Mouse (Mus musculus): ENCODE measurements around the gene Rpgrip1. TPM values are rescaled to one million over a fixed set of nuclear protein-coding genes. Genes with fewer than 3 reads are reported as not detected.
A peak's percentile ranks its signal among the peaks of the same experiment; 100 is the strongest.

The Rpgrip1 gene
- polyA plus RNA-seq, 1 experiment = 1.4 TPM

DNA sequence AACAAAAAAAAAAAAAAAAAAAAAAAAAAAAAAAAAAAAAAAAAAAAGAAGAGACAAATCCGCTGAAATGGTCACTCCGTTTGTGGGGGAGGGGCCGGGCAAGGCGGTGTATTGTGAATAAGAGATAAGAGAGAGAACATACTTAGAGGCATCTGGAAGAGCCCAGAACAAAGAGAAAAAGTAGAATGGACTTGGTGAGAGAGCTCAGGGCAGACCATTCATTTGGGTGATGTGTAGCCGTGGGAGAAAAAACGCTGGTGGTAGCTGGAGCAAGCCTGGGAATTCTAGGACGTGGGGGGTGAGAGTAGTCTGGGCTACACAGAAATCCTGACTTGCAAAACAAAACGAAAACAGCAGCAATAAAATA is 7.9 kb downstream of the Rpgrip1 start:
- no peak for DNase-seq (ENCODE audit: extremely low spot score in 1 of 2, low spot score in 1 of 2)

DNA sequence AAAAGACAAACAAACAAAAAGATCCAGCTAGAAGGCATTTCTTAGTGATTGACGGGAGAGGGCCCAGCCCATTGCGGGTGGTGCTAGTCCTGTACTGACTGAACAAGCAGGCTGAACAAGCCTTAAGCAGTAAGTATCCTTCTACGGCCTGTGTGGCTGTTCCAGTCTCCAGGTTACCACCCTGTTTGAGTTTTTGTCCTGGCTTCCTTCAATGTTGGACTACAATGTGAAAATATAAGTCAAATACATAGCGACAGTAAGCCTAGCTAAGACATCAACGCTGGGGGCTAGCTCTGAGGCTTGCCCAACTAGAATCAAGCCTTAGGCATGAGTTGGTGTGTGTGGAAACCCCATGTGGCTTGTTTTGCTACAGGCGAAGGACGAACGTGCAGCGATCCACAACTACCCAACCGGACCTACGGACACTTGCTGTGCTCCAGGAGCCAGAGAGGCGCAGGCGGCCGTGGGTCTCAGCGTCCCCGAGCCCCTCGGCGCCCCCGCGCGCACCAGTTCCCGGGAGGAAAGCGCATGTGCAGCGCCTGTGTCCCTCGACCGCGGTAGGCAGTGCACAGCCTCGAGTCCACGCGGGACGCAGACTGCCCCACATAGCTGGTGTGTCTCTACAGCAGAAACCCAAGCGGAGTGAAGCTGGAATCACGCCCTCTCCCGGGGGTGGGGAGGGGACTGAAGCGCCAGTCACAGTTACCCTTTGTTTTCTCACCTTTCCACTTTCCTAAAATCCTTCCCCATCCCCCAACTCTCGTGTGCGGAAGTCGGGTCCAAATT is 8.5 kb downstream of the Rpgrip1 start:
- DNase-seq (ENCODE audit: extremely low spot score in 1 of 2, low spot score in 1 of 2) = peak in 1 of 2 experiments; percentile 27

DNA sequence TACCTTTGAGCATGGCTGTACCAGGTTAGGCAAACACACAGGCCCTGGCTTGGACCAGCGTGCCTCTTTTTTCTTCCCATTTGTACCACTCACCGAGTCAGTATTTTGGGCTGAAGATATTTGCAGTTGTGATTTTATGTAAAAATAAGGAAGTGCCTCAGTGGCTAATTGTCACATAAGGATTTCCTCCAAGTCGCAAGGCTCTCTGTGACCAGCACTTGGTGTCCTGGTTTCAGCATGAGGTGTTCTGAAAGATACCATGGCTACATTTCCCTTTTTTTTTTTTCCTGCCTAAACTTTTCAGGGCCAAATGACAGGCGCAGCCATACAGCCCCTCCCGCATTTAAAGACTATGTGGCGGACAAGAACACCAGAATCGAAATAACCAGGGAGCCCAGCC is 9.7 kb downstream of the Rpgrip1 start:
- DNase-seq (ENCODE audit: extremely low spot score in 1 of 2, low spot score in 1 of 2) = no peak

DNA sequence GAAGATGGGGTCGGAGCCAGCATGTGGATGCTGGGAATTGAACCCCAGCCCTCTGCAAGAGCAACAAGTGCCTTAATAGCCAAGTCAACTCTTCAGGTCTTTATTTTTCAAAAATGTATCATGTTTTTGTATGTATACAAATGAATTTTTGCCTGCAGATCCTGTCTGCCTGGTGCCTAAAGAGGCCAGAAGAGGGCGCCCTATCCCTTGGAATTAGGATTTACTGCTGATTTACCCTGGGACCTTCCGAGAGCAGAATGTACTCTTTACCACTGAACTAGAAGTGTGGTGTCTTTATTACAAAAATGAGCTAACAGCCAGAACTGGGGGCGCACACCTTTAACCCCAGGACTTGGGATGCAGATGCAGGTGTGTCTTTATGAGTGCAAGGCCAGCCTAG is 13.4 kb downstream of the Rpgrip1 start:
- DNase-seq (ENCODE audit: extremely low spot score in 1 of 2, low spot score in 1 of 2) = peak; percentile 22 to 83

DNA sequence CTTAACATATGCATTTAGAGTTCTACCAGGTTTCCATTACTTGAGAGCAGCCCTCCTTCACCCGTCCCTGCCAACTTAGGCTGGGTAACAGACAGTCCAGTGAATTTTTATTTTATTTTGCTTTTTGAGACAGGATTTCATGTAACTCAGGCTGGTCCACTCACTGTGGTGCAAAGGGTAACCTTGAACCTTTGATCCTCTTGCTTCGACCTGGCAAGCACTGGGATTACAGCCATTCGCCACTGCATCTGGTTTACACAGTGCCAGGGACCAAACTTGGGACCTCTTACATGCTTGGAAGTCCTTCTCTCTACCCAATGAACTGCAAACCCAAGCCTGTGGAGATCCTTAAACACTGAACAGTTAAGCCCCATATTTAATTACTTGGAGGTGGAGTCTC is 14.1 kb downstream of the Rpgrip1 start:
- DNase-seq (ENCODE audit: extremely low spot score in 1 of 2, low spot score in 1 of 2) = no peak

DNA sequence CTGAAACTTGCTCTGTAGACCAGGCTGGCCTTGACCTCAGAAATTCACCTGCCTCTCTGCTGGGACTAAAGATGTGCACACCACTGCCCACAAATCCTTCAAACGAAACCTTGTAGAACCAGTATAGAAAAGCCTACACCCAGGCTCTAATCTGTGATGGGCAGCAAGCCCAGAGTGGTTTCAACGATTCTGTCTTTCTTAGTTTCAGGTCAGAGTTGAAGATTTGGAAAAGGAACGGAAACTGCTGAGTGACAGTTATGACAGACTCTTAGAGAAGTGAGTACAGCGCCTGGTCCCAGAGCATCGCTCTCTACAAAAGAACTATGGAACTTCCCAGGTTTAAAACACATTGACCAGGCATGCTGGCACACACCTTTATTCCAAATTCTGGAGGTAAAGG is 23.1 kb downstream of the Rpgrip1 start:
- no peak for DNase-seq (ENCODE audit: extremely low spot score in 1 of 2, low spot score in 1 of 2)

DNA sequence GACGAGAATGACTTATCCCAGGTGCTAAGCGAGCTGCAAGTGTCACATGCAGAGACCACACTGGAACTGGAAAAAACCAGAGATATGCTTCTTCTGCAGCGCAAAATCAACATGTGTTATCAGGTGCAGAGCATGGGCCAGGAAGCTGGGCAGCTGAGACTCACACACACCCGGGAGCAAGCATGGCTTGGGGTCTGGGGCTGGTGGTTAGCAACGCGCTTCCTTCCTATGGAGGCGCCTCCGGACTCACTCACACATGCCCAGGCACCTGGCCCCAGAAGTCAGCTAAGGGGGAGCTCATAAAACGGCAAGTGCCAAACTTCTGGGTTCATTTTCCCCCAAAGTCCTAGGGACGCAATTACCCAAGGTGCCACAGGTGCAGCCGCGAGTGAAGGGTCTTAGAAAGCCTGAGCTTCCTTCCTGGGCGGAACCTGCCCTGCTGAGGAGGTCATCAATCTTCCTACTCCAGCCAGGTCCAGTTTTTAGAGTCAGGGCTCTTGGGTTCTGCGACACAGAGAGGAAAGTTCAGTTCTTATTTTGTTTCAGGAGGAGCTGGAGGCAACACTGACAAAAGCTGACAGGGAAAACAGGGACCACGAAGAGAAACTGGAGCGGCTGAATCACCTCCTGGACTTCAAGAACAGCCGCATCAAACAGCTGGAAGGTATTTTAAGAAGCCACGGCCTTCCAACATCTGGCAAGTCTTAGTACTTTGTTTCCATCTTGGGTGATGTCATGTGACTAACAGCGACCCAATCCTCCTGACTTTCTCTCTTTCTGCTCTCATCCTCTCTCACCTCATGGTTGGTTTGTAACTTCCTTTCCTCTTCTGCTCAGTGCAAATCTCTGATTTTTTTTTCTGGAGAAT is 30.3 kb downstream of the Rpgrip1 start:
- DNase-seq (ENCODE audit: extremely low spot score in 1 of 2, low spot score in 1 of 2) = no peak

DNA sequence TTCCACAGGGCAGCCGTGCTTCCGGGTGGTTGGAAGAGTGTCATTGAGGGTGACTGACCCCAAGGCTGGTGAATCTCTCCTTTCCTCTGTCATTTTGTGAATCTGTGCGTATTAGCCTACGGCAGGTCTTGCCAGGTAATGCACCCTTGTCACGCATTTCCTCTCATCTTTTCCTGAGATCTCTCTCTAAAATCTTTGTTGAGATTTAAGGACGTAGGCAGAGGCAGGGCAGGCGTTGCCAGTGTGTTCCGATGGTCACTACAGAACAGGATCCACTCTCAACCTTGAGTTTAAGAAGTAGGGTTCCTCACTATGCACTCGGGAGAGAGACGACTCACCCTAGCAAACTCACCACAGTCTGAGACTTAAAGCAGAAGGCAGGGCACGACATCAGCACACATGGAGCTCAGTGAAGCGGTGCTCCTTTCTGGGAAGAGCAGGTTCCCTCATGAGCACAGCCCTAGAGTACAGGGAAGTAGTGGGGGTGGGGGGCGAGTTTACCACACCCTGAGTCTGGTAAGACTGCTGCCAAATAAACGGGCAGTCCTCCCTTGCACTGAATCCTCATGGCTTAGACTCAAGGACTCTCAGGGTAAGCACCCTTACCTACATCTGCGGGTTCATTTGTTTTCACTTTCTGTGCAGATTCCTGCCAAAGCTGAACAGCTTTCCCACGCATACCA is 31.1 kb downstream of the Rpgrip1 start:
- DNase-seq (ENCODE audit: extremely low spot score in 1 of 2, low spot score in 1 of 2) = no peak

DNA sequence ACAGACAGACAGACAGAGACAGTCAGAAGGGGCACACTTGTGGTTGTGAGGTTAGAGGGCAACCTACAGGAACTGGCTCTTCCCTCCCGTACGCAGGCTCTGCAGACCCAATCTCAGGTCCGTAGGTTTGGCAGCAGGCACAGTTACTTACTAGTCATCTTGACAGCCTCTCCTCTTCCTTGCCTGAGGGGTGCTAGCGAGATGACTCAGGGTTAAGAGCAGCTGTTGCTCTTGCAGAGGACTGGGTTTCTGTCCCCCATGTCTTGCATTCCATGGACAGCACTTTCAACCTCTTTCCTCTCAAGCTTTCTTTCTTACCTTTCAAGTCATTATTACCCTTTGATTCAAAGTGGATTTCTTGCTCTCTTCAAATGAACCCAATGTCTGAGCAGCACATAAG is 33.7 kb downstream of the Rpgrip1 start:
- DNase-seq (ENCODE audit: extremely low spot score in 1 of 2, low spot score in 1 of 2) = no peak

DNA sequence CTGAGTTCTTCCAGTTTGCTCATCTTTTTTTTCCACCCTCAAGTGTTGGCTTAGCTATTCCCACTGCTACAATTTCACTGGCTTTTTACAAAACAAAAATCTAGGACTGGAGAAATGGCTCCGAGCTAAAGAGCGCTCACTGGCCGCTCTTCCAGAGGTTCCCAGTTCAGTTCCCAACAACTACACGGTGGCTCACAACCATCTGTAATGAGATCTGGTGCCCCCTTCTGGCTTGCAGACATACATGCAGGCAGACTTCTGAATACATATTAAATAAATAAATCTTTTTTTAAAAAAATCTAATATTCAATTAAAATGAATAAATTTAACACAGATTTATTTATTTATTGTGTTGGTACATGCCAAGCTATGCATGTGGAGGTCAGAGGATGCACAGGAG is 36.0 kb downstream of the Rpgrip1 start:
- DNase-seq (ENCODE audit: extremely low spot score in 1 of 2, low spot score in 1 of 2) = peak in 1 of 2 experiments; percentile 11

DNA sequence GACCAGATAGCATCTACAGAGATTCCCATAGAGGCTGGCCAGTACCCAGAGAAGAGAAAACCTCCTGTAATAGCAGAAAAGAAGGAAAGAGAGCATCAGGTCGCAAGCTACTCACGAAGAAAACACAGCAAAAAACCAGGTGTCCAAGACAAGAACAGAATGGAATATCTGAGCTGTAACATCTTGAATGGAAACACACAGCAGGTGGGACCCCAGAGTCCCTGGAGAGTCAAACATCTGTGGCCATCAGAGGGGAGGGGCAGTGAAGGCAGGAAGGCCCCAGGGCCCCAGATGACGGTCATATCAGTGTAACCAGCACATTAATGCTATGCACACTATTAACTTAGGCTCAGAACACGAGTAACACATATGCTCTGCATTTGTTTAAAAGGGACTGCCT is 39.4 kb downstream of the Rpgrip1 start:
- no peak for DNase-seq (ENCODE audit: extremely low spot score in 1 of 2, low spot score in 1 of 2)

DNA sequence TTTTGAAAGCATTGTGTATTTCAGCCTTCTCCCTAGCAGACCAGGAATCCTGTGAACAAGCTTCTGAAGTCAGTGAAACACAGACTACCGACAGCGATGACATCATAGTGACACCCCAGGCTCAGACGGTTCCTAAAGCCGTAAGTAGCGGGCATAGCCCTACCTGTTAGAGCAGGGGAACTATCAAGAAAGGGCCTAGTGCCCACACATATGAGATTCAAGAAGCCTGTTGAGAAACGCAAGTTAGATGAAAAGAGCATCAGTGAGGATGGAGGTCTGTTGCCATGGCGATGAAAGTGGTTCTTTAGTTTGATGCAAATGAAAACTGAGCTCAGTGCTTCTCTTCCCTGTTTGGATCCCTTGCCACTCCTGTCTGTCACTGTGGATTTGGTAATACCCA is 41.7 kb downstream of the Rpgrip1 start:
- DNase-seq (ENCODE audit: extremely low spot score in 1 of 2, low spot score in 1 of 2) = peak; percentile 31 to 65

DNA sequence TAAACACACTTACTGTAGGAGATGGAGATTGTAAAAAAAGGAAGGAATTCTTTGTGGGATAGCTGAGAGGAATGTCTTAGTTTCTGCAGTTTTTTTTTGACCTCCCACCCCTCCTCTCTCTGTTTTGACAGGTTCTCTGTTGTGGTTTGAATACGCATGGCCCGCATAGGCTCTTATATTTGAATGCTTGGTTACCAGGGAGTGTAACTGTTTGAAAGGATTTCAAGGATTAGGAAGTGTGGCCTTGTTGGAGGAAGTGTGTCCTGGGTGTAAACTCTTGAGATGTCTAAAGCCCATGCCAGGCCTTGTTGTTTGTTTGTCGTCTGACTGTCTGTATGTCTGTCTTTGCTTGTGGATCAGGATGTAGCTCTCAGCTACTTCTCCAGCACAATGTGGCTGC is 42.1 kb downstream of the Rpgrip1 start:
- no peak for DNase-seq (ENCODE audit: extremely low spot score in 1 of 2, low spot score in 1 of 2)

DNA sequence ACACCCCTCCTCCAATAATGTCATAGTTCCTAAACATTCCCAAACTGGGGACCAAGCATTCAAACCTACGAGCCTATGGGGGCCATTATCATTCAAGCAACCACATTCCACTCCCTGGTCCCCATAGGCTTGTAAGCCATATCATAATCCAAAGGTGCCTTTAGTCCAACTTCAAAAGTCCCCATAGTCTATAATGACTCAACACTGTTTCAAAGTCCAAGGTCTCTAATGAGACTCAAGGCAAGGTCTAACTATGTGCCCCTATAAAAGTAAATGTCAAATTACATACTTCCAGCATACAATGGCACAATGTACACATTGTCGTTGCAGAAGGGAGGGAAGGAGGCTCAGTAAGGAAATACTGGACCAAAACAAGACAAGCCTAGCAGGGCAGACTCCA is 44.5 kb downstream of the Rpgrip1 start:
- no peak for DNase-seq (ENCODE audit: extremely low spot score in 1 of 2, low spot score in 1 of 2)

DNA sequence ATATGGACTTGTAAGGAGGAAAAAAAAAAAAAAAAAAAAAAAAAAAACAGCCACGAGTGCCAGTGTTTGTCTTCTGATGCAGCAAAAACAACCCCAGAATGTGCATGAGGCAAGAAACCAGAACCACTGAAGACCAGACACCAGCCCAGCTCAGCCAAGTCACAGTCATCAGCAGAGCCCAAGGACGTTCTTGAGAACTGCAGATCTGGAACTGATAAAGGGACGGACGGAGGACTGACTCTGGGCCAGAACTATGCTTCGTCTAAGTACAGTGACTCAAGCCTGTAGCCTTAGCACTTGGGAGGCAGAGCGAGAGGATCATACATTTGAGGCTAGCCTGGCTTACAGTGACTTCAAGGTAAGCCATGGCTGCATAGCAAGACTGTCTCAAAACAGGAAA is 50.4 kb downstream of the Rpgrip1 start:
- DNase-seq (ENCODE audit: extremely low spot score in 1 of 2, low spot score in 1 of 2) = no peak

DNA sequence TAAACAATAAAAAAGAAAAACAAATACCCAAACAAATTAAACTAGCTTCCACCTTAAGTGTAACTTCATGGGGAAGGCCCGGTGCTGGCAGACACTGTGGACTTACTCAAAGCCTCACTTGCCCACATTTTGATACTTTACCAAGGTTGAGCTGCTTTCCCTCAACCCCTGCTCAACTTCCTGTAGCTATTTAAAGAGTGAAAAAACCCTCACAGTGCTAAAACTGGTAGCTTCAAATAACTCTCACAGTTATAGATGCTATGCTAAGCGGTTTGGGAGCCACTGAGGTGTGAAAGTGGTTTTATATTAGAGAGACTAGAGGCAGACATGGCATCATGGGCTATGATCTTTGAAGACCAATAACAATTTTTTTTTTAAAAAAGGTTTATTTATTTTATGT is 56.1 kb downstream of the Rpgrip1 start:
- no peak for DNase-seq (ENCODE audit: extremely low spot score in 1 of 2, low spot score in 1 of 2)

DNA sequence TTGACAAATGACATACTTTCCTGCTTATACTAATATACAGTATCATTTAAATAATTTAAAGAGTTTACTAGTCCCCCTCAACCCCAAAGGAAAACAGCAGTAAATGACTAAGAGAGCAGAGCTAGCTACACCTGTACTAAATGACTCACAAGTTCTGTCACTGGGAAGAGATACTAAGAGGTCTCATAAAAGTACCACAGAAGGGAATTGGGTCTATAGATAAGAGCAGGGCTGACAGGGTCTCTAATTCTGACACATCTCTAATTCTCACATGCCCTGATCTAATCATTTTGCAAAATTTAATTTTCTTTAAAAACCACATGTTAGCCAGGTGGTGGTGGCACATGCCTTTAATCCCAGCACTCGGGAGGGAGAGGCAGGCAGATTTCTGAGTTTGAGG is 78.3 kb downstream of the Rpgrip1 start:
- no peak for DNase-seq (ENCODE audit: extremely low spot score in 1 of 2, low spot score in 1 of 2)

DNA sequence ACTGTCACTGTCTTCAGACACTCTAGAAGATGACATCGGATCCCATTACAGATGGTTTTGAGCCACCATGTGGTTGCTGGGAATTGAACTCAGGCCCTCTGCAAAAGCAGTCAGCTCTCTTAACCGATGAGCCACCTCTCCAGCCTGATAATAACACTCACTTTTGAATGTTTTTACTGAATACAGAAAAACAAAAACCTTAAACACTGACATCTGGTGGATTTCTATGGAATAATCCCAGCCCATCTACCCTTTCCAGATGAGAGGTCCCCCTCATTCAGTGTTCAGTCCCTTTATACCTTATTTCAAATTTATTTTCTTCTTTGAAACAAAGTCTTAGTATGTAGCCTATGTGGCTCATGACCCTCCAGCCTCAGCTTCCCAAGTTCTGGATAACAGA is 79.0 kb downstream of the Rpgrip1 start:
- DNase-seq (ENCODE audit: extremely low spot score in 1 of 2, low spot score in 1 of 2) = peak in 1 of 2 experiments; percentile 26

DNA sequence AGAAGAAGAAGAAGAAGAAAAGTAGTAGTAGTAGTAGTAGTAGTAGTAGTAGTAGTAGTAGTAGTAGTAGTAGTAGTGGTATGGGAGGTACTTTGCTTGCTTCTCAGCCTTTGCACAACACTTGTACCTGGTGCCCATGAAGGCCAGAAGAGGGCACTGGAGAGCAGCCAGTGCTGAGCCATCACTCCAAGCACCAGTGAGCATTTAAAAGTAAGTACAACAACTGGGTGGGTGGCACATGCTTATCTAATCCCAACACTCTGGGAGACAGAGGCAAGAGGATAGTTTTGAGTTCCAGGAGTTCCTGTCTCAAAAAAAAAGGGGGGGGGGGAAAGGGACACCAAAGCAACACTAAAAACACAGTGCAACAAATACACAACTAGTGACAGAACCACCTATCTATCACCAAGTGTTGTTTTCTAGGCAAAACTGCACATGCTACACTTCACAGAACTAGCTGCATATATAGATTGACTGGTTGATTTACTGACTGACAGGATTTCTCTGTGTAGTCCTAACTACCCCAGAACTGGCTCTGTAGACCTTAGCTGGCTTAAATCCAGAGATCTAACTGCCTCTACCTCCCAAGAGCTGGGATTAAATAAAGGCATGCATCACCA is 80.3 kb downstream of the Rpgrip1 start:
- peak in 1 of 2 experiments; percentile 44 for DNase-seq (ENCODE audit: extremely low spot score in 1 of 2, low spot score in 1 of 2)

DNA sequence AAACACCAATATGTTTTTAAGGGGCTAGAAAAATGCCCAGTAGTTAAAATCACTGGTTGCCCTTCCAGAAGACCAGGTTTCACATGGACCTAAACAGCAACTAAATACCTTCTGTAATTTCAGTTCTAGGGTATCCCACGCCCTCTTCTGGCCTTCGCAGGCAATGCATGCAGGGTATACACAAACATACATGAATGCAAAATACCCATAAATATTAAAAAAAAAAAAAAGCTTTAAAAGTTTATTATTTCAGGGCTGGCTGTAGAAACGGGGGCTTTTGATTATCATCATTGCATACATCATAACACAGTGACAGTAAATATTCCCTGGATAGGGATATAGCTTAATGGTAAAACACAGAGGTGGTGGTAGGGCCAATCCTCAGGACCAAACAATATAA is 85.2 kb downstream of the Rpgrip1 start:
- DNase-seq (ENCODE audit: extremely low spot score in 1 of 2, low spot score in 1 of 2) = peak in 1 of 2 experiments; percentile 33
